Mouse (Mus musculus): ENCODE data around the gene Usp51. TPM values are rescaled to one million over a fixed set of nuclear protein-coding genes. Genes with fewer than 3 reads are reported as not detected.
"Not testable (repeated sequence)": the region's sequence is repeated elsewhere in the genome, so short reads cannot be mapped to it uniquely, and the experiment has no call there.

The Usp51 gene
- 1.2 and 1.9 TPM in 2 replicates for polyA plus RNA-seq (2012; rRNA removed)

GRCm38 (mm10) chrX:153006387-153006841, at the start of gene Usp51:
TSS of gene Usp51 (plus strand) at chrX:153006469.
- DNase-seq: peak; percentile 73 to 74
- 6% methylated on average over 23 of the region's 23 CpGs for WGBS
- H3K4me1 ChIP-seq (ENCODE audit: control insufficient read depth, insufficient read depth, low read length): no peaks in the 10 kb centered on the region
- no peaks in the 10 kb centered on the region for H3K27me3 ChIP-seq (ENCODE audit: control insufficient read depth, insufficient read depth, low read length)
- TF ChIP-seq POLR2A (IDR thresholded peaks at IDR 0.05; ENCODE audit: borderline replicate concordance, insufficient read depth, low read length) (0 out of 2 replicates have a peak, but pooled peaks have one; percentile 17), CTCF (IDR thresholded peaks at IDR 0.05; ENCODE audit: borderline replicate concordance, insufficient read depth, low read depth, low read length) (peak; percentile 44)
- H3K27ac ChIP-seq (ENCODE audit: insufficient read depth, low read length): peak within 1 kb of the TSS; percentile 91
- H3K4me3 ChIP-seq (replicated peaks; ENCODE audit: insufficient read depth, low read depth, low read length): peak within 1 kb of the TSS; percentile 96

GRCm38 (mm10) chrX:152969606-152970005, 36.7 kb upstream of the Usp51 start:
- no peak overlapping the region for H3K4me3 ChIP-seq (replicated peaks; ENCODE audit: insufficient read depth, low read depth, low read length)
- no peaks in the 10 kb centered on the region for H3K4me1 ChIP-seq (ENCODE audit: control insufficient read depth, insufficient read depth, low read length)
- H3K27me3 ChIP-seq (ENCODE audit: control insufficient read depth, insufficient read depth, low read length): no peaks in the 10 kb centered on the region
- H3K27ac ChIP-seq (ENCODE audit: insufficient read depth, low read length): no peak overlapping the region
- no peak for DNase-seq
- TF ChIP-seq CTCF (IDR thresholded peaks at IDR 0.05; ENCODE audit: borderline replicate concordance, insufficient read depth, low read depth, low read length) (no peak), POLR2A (IDR thresholded peaks at IDR 0.05; ENCODE audit: borderline replicate concordance, insufficient read depth, low read length) (no peak)
- 11% methylated on average over 6 of the region's 6 CpGs for WGBS

- peak in 1 of 2 experiments; percentile 7 for DNase-seq
- H3K4me3 ChIP-seq (replicated peaks; ENCODE audit: insufficient read depth, low read depth, low read length): not testable (repeated sequence)
These were observed 32.6 kb upstream of the Usp51 start for GRCm38 (mm10) chrX:152973476-152974203.

GRCm38 (mm10) chrX:152974204-152974661, 32.0 kb upstream of the Usp51 start:
- DNase-seq: peak; percentile 32 to 43
- no peak overlapping the region for H3K4me3 ChIP-seq (replicated peaks; ENCODE audit: insufficient read depth, low read depth, low read length)
- 12% methylated on average over 10 of the region's 10 CpGs for WGBS
- H3K4me1 ChIP-seq (ENCODE audit: control insufficient read depth, insufficient read depth, low read length): no peaks in the 10 kb centered on the region
- TF ChIP-seq POLR2A (IDR thresholded peaks at IDR 0.05; ENCODE audit: borderline replicate concordance, insufficient read depth, low read length) (no peak), CTCF (IDR thresholded peaks at IDR 0.05; ENCODE audit: borderline replicate concordance, insufficient read depth, low read depth, low read length) (no peak)
- H3K27me3 ChIP-seq (ENCODE audit: control insufficient read depth, insufficient read depth, low read length): no peaks in the 10 kb centered on the region
- H3K27ac ChIP-seq (ENCODE audit: insufficient read depth, low read length): peak overlapping the region; percentile 34; the same call in 1 of the 2 replicates

More at GRCm38 (mm10) chrX:152973476-152974203, 32.6 kb upstream of the Usp51 start:
- not testable (repeated sequence) for H3K27ac ChIP-seq (ENCODE audit: insufficient read depth, low read length); H3K27me3 ChIP-seq (ENCODE audit: control insufficient read depth, insufficient read depth, low read length); H3K4me1 ChIP-seq (ENCODE audit: control insufficient read depth, insufficient read depth, low read length)
- WGBS: 35% methylated on average over 5 of the region's 19 CpGs

GRCm38 (mm10) chrX:152976538-152976937, 29.7 kb upstream of the Usp51 start:
- Histone ChIP-seq H3K4me3 (replicated peaks; ENCODE audit: insufficient read depth, low read depth, low read length) (no peak overlapping the region), H3K27me3 (ENCODE audit: control insufficient read depth, insufficient read depth, low read length) (no peaks in the 10 kb centered on the region), H3K4me1 (ENCODE audit: control insufficient read depth, insufficient read depth, low read length) (no peaks in the 10 kb centered on the region), H3K27ac (ENCODE audit: insufficient read depth, low read length) (no peak overlapping the region)
- no peak for TF ChIP-seq CTCF (IDR thresholded peaks at IDR 0.05; ENCODE audit: borderline replicate concordance, insufficient read depth, low read depth, low read length)
- TF ChIP-seq POLR2A (IDR thresholded peaks at IDR 0.05; ENCODE audit: borderline replicate concordance, insufficient read depth, low read length): no peak
- DNase-seq: no peak
- whole genome bisulfite sequencing: 92% methylated on average over 6 of the region's 6 CpGs

GRCm38 (mm10) chrX:152985009-152985408, 21.3 kb upstream of the Usp51 start:
- WGBS: 73% methylated on average over 2 of the region's 2 CpGs
- H3K27me3 ChIP-seq (ENCODE audit: control insufficient read depth, insufficient read depth, low read length): no peaks in the 10 kb centered on the region

GRCm38 (mm10) chrX:152989852-152990251, 16.4 kb upstream of the Usp51 start:
- H3K27me3 ChIP-seq (ENCODE audit: control insufficient read depth, insufficient read depth, low read length); H3K27ac ChIP-seq (ENCODE audit: insufficient read depth, low read length); H3K4me1 ChIP-seq (ENCODE audit: control insufficient read depth, insufficient read depth, low read length); DNase-seq; H3K4me3 ChIP-seq (replicated peaks; ENCODE audit: insufficient read depth, low read depth, low read length): not testable (repeated sequence)

More at GRCm38 (mm10) chrX:152985009-152985408, 21.3 kb upstream of the Usp51 start:
- no peaks in the 10 kb centered on the region for H3K4me1 ChIP-seq (ENCODE audit: control insufficient read depth, insufficient read depth, low read length)
- TF ChIP-seq CTCF (IDR thresholded peaks at IDR 0.05; ENCODE audit: borderline replicate concordance, insufficient read depth, low read depth, low read length): no peak
- no peak for TF ChIP-seq POLR2A (IDR thresholded peaks at IDR 0.05; ENCODE audit: borderline replicate concordance, insufficient read depth, low read length)
- H3K27ac ChIP-seq (ENCODE audit: insufficient read depth, low read length): no peak overlapping the region
- H3K4me3 ChIP-seq (replicated peaks; ENCODE audit: insufficient read depth, low read depth, low read length): no peak overlapping the region
- no peak for DNase-seq

- WGBS: no CpG with 5 or more reads among the region's 3 CpGs
- DNase-seq; H3K27me3 ChIP-seq (ENCODE audit: control insufficient read depth, insufficient read depth, low read length); H3K4me1 ChIP-seq (ENCODE audit: control insufficient read depth, insufficient read depth, low read length); H3K27ac ChIP-seq (ENCODE audit: insufficient read depth, low read length); H3K4me3 ChIP-seq (replicated peaks; ENCODE audit: insufficient read depth, low read depth, low read length): not testable (repeated sequence)
These were observed 10.2 kb upstream of the Usp51 start for GRCm38 (mm10) chrX:152996105-152996504.
